Mouse (Mus musculus) erythroid progenitor cell, adult 5-6 weeks (primary cell): ENCODE data around the gene Gm8926. TPM values are rescaled to one million over a fixed set of nuclear protein-coding genes. Genes with fewer than 3 reads are reported as not detected.
"Not testable (repeated sequence)": the region's sequence is repeated elsewhere in the genome, so short reads cannot be mapped to it uniquely, and the experiment has no call there.

ENCODE experiments used
- ATAC-seq: replicated peaks from 2 replicates; pipeline ENCODE4 v1.8.0; 2016; ENCODE audit warnings: moderate number of reproducible peaks, mild to moderate bottlenecking, moderate TSS enrichment, inconsistent platforms; ENCODE audit not compliant: poor library complexity, low FRiP score, severe bottlenecking
- total RNA-seq, 2 experiments: library from RNA; stranded (forward) in 1 of 2; stranded (reverse) in 1 of 2; fragments of 150-400 nt in 1 of 2; fragments of 186-747, 209-891 nt in 1 of 2; gene quantifications; 2 replicates each; pipeline versions ENCODE4 v1.2.3 to v1.2.4; 2015 to 2017; ENCODE audit warnings: low replicate concordance in 2 of 2

The Gm8926 gene
- total RNA-seq (2015; ENCODE audit: low replicate concordance), result not detected in 2 replicates
- total RNA-seq (2017; ENCODE audit: low replicate concordance), result not detected in 2 replicates

DNA sequence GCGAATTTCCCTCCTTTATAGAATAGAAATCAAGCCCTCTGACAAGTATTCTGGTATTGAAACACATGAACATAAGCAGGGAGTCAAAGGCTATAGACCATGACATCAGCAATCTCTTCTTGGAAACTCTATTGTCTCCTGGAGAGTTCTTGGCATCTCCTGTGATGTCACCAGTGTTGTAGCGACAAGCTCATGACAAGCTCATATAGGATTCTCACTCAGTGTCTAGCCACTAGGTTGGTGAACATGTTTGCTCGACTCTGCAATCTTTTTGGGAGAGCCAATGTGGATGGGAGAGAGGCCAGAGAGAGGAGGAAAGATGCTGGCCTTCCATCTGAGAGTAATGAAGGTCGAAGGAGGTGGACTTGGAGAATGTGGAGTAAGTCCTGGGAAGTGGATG, at the start of gene Gm8926:
TSS of gene Gm8926 (plus strand) at position 301 of the 400 bp plus-strand sequence.
- ATAC-seq, result not testable (repeated sequence)

Other genes starting within 250 kb of the Gm8926 start
- not detected in 2 replicates for gene Gm6460, start 175.6 kb upstream of the Gm8926 start, total RNA-seq (2015; ENCODE audit: low replicate concordance)
- gene Gm6460, start 175.6 kb upstream of the Gm8926 start, total RNA-seq (2017; ENCODE audit: low replicate concordance), result not detected in 2 replicates
- not detected in 2 replicates for gene Gm8922, start 88.6 kb upstream of the Gm8926 start, total RNA-seq (2015; ENCODE audit: low replicate concordance)
- not detected in 2 replicates for gene Gm8922, start 88.6 kb upstream of the Gm8926 start, total RNA-seq (2017; ENCODE audit: low replicate concordance)
- gene Gm6465, start 75.0 kb downstream of the Gm8926 start, total RNA-seq (2015; ENCODE audit: low replicate concordance), result not detected in 2 replicates
- gene Gm6465, start 75.0 kb downstream of the Gm8926 start, total RNA-seq (2017; ENCODE audit: low replicate concordance), result not detected in 2 replicates
- gene 4933402N22Rik, start 147.5 kb downstream of the Gm8926 start, total RNA-seq (2015; ENCODE audit: low replicate concordance), result not detected in 2 replicates
- gene 4933402N22Rik, start 147.5 kb downstream of the Gm8926 start, total RNA-seq (2017; ENCODE audit: low replicate concordance), result not detected in 2 replicates